Mouse (Mus musculus) limb, embryonic 11.5 days (tissue): ENCODE data around the gene Depdc1b. TPM values are rescaled to one million over a fixed set of nuclear protein-coding genes. Genes with fewer than 3 reads are reported as not detected.

Experiments
- ATAC-seq: fragments of 200-750 bp; cut with Nextera tagmentation; 2 replicates; pipeline ENCODE4 v1.8.0; 2017; ENCODE audit warnings: low read depth; ENCODE audit not compliant: insufficient number of reproducible peaks, low FRiP score, low TSS enrichment
- DNase-seq: peaks from one replicate; pipeline ENCODE4 v3.0.0-alpha.2; 2015; ENCODE audit warnings: low spot score
- H3K27ac ChIP-seq: fragments of 300-500 bp; sonication (generic); replicated peaks from 2 replicates; pipeline ENCODE4 v1.5.1; 2014; ENCODE audit warnings: low read depth, mild to moderate bottlenecking, low read length
- H3K27me3 ChIP-seq: fragments of 300-500 bp; sonication (generic); 2 replicates; pipeline ENCODE4 v1.6.1; 2014; ENCODE audit warnings: mild to moderate bottlenecking, low read length, mixed read lengths; ENCODE audit not compliant: control insufficient read depth, insufficient read depth
- H3K36me3 ChIP-seq: fragments of 300-500 bp; sonication (generic); 2 replicates; pipeline ENCODE4 v1.6.1; 2014; ENCODE audit warnings: mild to moderate bottlenecking, low read length, moderate library complexity, mixed read lengths; ENCODE audit not compliant: control insufficient read depth, insufficient read depth
- H3K4me1 ChIP-seq: fragments of 300-500 bp; sonication (generic); 2 replicates; pipeline ENCODE4 v1.6.1; 2014; ENCODE audit warnings: low read length, mixed read lengths; ENCODE audit not compliant: control insufficient read depth, insufficient read depth
- H3K4me2 ChIP-seq: fragments of 300-500 bp; sonication (generic); 2 replicates; pipeline ENCODE4 v1.6.1; 2014; ENCODE audit warnings: low read depth, mild to moderate bottlenecking, moderate library complexity; ENCODE audit not compliant: severe bottlenecking
- H3K4me3 ChIP-seq: fragments of 300-500 bp; sonication (generic); 2 replicates; pipeline ENCODE4 v1.5.1; 2014; ENCODE audit warnings: low read depth, low read length
- H3K9ac ChIP-seq: fragments of 300-500 bp; sonication (generic); 2 replicates; pipeline ENCODE4 v1.6.1; 2014; ENCODE audit warnings: mild to moderate bottlenecking, low read length
- H3K9me3 ChIP-seq: fragments of 300-500 bp; sonication (generic); 2 replicates; pipeline ENCODE4 v1.6.1; 2016; ENCODE audit warnings: low read length; ENCODE audit not compliant: control insufficient read depth
- WGBS: fragments of 180-500 bp; shearing (Covaris S2); extraction: QIAGEN DNeasy Blood & Tissue Kit; methylation state at CpG from one replicate; pipeline ENCODE4 v1.1.7; 2014; 5-methylcytosine and 5-hydroxymethylcytosine counted together
- polyA plus RNA-seq: library from polyadenylated mRNA; unstranded; fragments of >200 nt; fragmentation: Nextera tagmentation; extraction: Ambion mirVana; gene quantifications from 2 replicates; pipeline ENCODE4 v1.2.1, GENCODE M21; 2014

Gene Depdc1b
- polyA plus RNA-seq, 1 experiment from 2014 or later = 18.9 TPM

- DNase-seq (no peak), ATAC-seq (no peak)
- Histone ChIP-seq H3K27me3 (no peaks in the 10 kb centered on the region), H3K27ac (no peak overlapping the region), H3K4me2 (no peak overlapping the region), H3K9ac (no peak overlapping the region), H3K9me3 (no peaks in the 10 kb centered on the region), H3K36me3 (no peaks in the 10 kb centered on the region), H3K4me3 (no peak overlapping the region), H3K4me1 (peaks cover 7% of the 10 kb centered on the region; the same call in 1 of the 2 replicates)
- WGBS = 70% methylated on average over 15 of the region's 15 CpGs
These were observed 19.3 kb downstream of the Depdc1b start for GRCm38 (mm10) chr13:108335257-108336003.

- ATAC-seq (no peak), DNase-seq (no peak)
- Histone ChIP-seq H3K9ac (no peak overlapping the region), H3K27me3 (no peaks in the 10 kb centered on the region), H3K27ac (no peak overlapping the region), H3K36me3 (no peaks in the 10 kb centered on the region), H3K4me1 (peaks cover 7% of the 10 kb centered on the region; the same call in 1 of the 2 replicates), H3K9me3 (no peaks in the 10 kb centered on the region), H3K4me2 (no peak overlapping the region), H3K4me3 (no peak overlapping the region)
- 78% methylated on average over 11 of the region's 11 CpGs for WGBS
These were observed 20.1 kb downstream of the Depdc1b start for GRCm38 (mm10) chr13:108336192-108336591.

- H3K4me2 ChIP-seq = no peak overlapping the region
- no peak for ATAC-seq
These were observed 21.2 kb downstream of the Depdc1b start for GRCm38 (mm10) chr13:108337340-108337739.

GRCm38 (mm10) chr13:108338076-108338836 is 22.1 kb downstream of the Depdc1b start:
- Histone ChIP-seq H3K27ac (no peak overlapping the region), H3K36me3 (no peaks in the 10 kb centered on the region), H3K9ac (no peak overlapping the region), H3K4me1 (peaks cover 7% of the 10 kb centered on the region; the same call in 1 of the 2 replicates), H3K9me3 (no peaks in the 10 kb centered on the region), H3K4me2 (no peak overlapping the region), H3K4me3 (no peak overlapping the region), H3K27me3 (no peaks in the 10 kb centered on the region)
- ATAC-seq (no peak), DNase-seq (no peak)
- 69% methylated on average over 7 of the region's 7 CpGs for WGBS

More at GRCm38 (mm10) chr13:108337340-108337739, 21.2 kb downstream of the Depdc1b start:
- H3K27ac ChIP-seq = no peak overlapping the region
- H3K9me3 ChIP-seq = no peaks in the 10 kb centered on the region
- H3K4me1 ChIP-seq = peaks cover 7% of the 10 kb centered on the region; the same call in 1 of the 2 replicates
- no peaks in the 10 kb centered on the region for H3K36me3 ChIP-seq
- no peak for DNase-seq
- 90% methylated on average over 6 of the region's 6 CpGs for WGBS
- no peak overlapping the region for H3K9ac ChIP-seq
- no peaks in the 10 kb centered on the region for H3K27me3 ChIP-seq
- H3K4me3 ChIP-seq = no peak overlapping the region

GRCm38 (mm10) chr13:108339907-108340596 is 23.9 kb downstream of the Depdc1b start:
- no peak overlapping the region for H3K9ac ChIP-seq
- no peaks in the 10 kb centered on the region for H3K36me3 ChIP-seq
- no peak overlapping the region for H3K27ac ChIP-seq
- H3K9me3 ChIP-seq = no peaks in the 10 kb centered on the region
- no peak for DNase-seq
- no peak overlapping the region for H3K4me2 ChIP-seq
- 73% methylated on average over 10 of the region's 10 CpGs for WGBS
- no peaks in the 10 kb centered on the region for H3K27me3 ChIP-seq
- peaks cover 7% of the 10 kb centered on the region; the same call in 1 of the 2 replicates for H3K4me1 ChIP-seq
- no peak overlapping the region for H3K4me3 ChIP-seq
- ATAC-seq = no peak

GRCm38 (mm10) chr13:108341585-108341984 is 25.5 kb downstream of the Depdc1b start:
- Histone ChIP-seq H3K4me1 (0 out of 2 replicates have a peak, but pooled peaks cover 5% of the 10 kb centered on the region), H3K4me3 (no peak overlapping the region), H3K27ac (no peak overlapping the region), H3K27me3 (no peaks in the 10 kb centered on the region), H3K36me3 (no peaks in the 10 kb centered on the region), H3K9me3 (no peaks in the 10 kb centered on the region), H3K9ac (no peak overlapping the region), H3K4me2 (no peak overlapping the region)
- ATAC-seq = no peak
- 81% methylated on average over 7 of the region's 7 CpGs for WGBS
- DNase-seq = no peak

GRCm38 (mm10) chr13:108345756-108346155 is 29.6 kb downstream of the Depdc1b start:
- ATAC-seq (no peak), DNase-seq (no peak)
- H3K9me3 ChIP-seq = no peaks in the 10 kb centered on the region
- 69% methylated on average over 4 of the region's 4 CpGs for WGBS
- no peaks in the 10 kb centered on the region for H3K36me3 ChIP-seq
- no peaks in the 10 kb centered on the region for H3K4me1 ChIP-seq
- no peak overlapping the region for H3K9ac ChIP-seq
- H3K27me3 ChIP-seq = no peaks in the 10 kb centered on the region
- no peak overlapping the region for H3K27ac ChIP-seq
- H3K4me2 ChIP-seq = no peak overlapping the region
- H3K4me3 ChIP-seq = no peak overlapping the region

- no peak overlapping the region for H3K4me2 ChIP-seq
- H3K9ac ChIP-seq = no peak overlapping the region
- H3K27me3 ChIP-seq = no peaks in the 10 kb centered on the region
- H3K4me3 ChIP-seq = no peak overlapping the region
- DNase-seq (peak; percentile 68), ATAC-seq (peak; percentile 35; the same call in 1 of the 2 replicates)
- no peak overlapping the region for H3K27ac ChIP-seq
- no peaks in the 10 kb centered on the region for H3K9me3 ChIP-seq
- WGBS = 54% methylated on average over 4 of the region's 4 CpGs
- no peaks in the 10 kb centered on the region for H3K36me3 ChIP-seq
- no peaks in the 10 kb centered on the region for H3K4me1 ChIP-seq
These were observed 30.9 kb downstream of the Depdc1b start for GRCm38 (mm10) chr13:108347016-108347415.
